Mouse (Mus musculus): ENCODE measurements around the gene Gmppa.
A peak's percentile ranks its signal among the peaks of the same experiment; 100 is the strongest.

Gmppa gene

GRCm38 (mm10) chr1:75455948-75456347, 20.2 kb downstream of the Gmppa start:
- DNase-seq (ENCODE audit: low read depth, low spot score), result no peak

DNA sequence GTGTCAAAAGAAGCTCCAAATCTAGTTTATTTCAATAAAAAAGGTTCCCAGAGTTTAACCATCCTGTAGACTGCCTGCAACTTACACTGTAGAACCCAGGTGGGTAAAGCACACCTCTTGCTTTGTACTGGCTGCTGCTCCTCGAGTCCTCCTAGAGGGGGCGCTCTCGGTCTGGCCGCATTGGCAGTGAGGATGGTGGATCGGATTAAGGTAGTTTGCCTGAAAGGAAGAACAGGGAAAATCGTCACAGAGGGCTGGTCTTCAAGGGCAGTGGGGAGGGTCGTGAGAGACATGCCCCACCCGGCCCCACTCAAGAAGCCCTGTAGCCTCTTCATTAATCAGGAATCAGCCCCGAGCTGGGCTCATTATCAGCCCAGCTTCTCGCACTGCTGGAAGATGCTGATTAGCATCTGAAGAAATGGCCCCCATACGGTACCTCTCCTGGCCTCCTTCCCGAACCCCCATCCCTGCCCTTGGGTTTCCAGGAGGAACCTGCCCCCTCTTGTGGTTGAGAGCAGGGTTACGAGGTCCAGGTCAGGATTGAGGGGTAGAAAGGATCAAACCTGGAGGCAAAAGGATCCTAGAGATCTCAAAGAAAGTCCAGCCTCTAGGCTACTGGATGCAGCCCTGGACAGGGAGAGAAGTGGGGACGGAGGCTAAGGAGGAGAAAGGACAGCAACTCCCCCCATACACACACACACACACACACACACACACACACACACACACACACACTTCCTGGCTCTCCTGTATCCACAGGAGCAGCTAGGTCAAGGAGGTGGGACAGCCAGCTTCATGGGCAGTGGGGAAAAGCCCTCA, 21.2 kb downstream of the Gmppa start:
- no peak for DNase-seq (ENCODE audit: low read depth, low spot score)

DNA sequence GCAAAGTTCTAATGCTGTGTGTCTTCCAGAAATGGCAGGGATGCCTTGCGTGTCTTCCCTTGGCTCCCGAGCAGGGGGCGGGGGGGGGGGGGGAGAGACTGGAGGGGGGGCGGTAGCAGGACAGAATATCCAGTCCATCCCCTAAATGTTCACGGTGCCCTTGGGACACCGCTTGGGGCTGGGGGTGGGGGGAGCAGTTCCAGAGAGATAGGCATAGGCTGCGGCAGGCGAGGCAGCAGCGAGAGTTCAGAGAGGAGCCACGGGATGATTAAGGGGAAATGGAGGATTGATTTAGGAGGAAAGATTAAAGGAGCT, 21.9 kb downstream of the Gmppa start:
- DNase-seq (ENCODE audit: low read depth, low spot score), result no peak

GRCm38 (mm10) chr1:75458025-75458788, 22.5 kb downstream of the Gmppa start:
- DNase-seq (ENCODE audit: low read depth, low spot score), result no peak

GRCm38 (mm10) chr1:75458789-75459684, 23.3 kb downstream of the Gmppa start:
- no peak for DNase-seq (ENCODE audit: low read depth, low spot score)

DNA sequence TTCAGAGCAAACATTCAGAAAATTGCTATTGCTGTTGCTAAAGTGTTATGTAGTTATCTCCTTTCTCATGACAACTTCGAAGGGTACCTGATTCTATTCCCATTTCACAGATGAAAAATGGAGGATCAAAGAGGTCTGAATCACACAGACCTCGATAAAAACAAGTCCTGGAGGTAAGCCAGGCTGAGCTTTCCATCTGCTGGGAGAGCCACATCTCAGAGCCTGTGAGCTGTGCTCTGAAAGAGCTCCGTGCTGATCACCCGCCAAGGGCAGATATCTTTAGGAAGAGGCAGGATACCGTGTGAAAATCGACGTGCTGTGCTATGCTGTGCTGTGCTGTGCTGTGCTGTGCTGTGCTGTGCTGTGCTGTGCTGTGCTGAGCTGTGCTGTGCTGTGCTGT, 24.6 kb downstream of the Gmppa start:
- DNase-seq (ENCODE audit: low read depth, low spot score), result no peak

DNA sequence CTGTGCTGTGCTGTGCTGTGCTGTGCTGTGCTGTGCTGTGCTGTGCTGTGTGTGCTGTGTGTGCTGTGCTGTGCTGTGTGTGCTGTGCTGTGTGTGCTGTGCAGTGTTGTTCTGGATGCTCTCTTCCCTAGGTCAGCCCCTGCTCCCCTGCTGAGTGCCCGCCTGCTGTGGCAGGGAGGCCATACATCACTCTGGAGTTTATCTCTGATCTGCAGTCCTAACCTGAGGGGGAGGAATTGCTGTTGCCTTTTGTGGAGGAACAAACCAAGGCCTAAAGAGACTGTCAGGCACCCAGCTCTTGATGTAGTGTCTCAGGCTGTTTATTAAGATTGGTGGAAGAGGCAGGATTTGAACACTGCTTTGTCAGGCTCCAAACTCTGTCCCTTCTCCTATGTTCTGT, 26.9 kb downstream of the Gmppa start:
- no peak for DNase-seq (ENCODE audit: low read depth, low spot score)

- DNase-seq (ENCODE audit: low read depth, low spot score), result no peak
Measured at GRCm38 (mm10) chr1:75463652-75464204, 28.0 kb downstream of the Gmppa start.

GRCm38 (mm10) chr1:75467215-75467927, 31.6 kb downstream of the Gmppa start:
- no peak for DNase-seq (ENCODE audit: low read depth, low spot score)

- no peak for DNase-seq (ENCODE audit: low read depth, low spot score)
Measured at GRCm38 (mm10) chr1:75469287-75469825, 33.6 kb downstream of the Gmppa start.

DNA sequence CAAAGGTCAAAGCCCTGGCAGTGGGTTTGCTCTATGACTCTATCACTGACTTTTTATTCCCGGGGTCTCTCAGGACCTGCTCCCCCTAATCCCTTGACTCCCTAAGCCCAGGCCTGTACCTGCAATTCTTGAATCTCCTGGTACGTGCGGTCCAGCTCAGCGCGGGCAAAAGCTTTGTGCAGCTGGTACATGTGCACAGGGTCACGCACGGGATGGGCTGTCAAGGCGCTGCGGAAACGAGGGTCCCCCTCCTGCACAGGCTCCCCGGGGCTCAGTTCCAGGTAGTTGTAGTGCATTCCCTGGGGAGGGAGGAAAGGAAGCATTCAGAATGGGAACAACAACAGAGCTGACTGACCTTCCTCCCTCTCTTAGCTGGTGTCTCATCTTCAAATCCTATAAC, 40.7 kb downstream of the Gmppa start:
- DNase-seq (ENCODE audit: low read depth, low spot score), result no peak

DNA sequence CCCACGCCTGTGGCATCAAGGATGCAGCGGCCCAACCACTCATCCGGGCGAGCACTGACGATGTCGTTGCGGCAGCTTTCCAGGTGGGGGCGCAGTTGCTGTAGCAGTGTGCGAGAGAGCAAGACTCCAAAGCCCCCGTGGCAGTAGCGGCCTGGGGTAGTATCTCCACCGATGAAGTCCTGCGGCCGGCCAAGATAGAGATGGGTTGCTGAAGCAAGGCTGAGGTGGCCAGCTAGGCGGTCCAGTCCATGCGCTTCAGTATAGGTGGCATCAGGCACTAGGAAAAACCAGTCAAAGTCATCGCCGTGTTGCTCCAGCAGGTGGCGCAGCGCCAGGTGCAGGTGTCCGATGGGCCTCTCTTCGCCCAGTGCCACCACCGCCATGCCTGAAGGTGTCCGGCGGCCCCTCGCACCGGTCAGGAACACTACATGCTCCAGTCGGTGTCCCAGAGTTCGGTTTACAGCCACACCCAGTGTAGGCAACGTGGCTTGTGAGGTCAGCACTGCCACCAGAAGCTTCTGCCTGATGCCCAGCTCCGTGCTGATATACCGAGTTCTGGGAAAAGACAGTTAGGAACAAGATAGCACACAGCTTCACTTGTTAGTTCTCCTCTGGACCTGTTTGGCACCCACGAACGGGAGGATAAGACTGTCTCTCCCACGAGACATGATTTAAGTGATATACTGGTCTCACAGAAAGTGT, 41.7 kb downstream of the Gmppa start:
- no peak for DNase-seq (ENCODE audit: low read depth, low spot score)

- DNase-seq (ENCODE audit: low read depth, low spot score), result no peak
Measured at GRCm38 (mm10) chr1:75477966-75478290, 42.2 kb downstream of the Gmppa start.

- no peak for DNase-seq (ENCODE audit: low read depth, low spot score)
Measured at GRCm38 (mm10) chr1:75478497-75478896, 42.8 kb downstream of the Gmppa start.

GRCm38 (mm10) chr1:75478916-75479634, 43.3 kb downstream of the Gmppa start, which contains the start of the genes Chpf and Tmem198:
Gene Chpf (minus strand): TSS chr1:75479307.
Gene Tmem198 (plus strand): TSS chr1:75479532.
- peak; percentile 91 for DNase-seq (ENCODE audit: low read depth, low spot score)

DNA sequence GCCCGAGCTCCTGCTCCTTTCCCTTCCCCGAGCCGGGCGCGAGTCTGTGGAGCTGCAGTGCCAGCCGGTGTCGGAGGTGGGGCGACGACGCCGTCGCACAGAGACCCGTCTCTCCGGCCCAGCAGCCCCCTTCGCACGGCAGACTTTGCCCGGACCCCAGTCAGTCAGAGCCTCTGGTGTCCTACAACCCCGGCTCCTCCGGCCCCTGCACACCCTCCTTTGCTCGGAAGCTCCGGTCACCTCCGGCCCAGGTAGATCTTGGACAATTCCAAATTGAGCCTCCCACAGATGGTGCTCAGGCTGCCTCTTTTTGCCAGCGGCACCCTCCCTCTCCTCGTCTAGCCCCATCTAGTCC, 43.9 kb downstream of the Gmppa start:
- DNase-seq (ENCODE audit: low read depth, low spot score), result no peak

DNA sequence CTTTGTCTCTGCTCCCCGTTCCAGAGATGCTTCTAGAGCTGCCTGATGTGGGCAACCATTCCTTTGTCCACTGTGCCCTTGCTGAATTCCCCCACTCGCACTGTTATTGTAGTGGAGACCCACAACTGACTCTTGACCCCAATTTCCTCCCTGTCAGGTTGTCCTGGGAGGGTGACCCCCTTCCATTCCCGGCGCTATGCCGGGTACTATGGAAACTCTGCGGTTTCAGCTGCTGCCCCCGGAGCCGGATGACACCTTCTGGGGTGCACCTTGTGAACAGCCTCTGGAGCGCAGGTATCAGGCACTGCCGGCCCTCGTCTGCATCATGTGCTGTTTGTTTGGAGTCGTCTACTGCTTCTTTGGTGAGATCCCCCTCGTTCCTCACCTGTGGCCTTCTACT, 44.3 kb downstream of the Gmppa start:
- no peak for DNase-seq (ENCODE audit: low read depth, low spot score)

DNA sequence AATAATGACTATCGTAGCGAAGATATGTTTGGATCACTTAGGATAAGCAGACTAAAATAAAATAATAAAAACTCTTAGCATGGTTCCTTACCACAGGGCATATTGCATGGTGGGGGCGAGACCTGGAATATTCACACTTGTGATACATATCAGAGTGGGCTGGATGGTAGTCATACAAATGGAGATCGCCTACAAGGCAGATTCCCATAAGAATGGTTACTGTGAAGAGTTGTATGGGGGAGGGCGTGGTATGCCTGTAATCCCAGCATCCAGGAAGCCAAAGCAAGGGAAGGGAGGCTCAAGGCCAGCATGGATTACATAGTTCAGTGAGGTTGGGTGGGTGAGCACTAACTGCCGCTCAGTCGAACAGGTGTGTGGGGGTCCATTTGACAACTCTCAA, 45.0 kb downstream of the Gmppa start:
- no peak for DNase-seq (ENCODE audit: low read depth, low spot score)

GRCm38 (mm10) chr1:75486561-75486960, 50.8 kb downstream of the Gmppa start:
- DNase-seq (ENCODE audit: low read depth, low spot score), result no peak

- DNase-seq (ENCODE audit: low read depth, low spot score), result no peak
Measured at GRCm38 (mm10) chr1:75487040-75487404, 51.3 kb downstream of the Gmppa start.

Measured in WW6 (cell line).